Mouse (Mus musculus): ENCODE data around the gene Cap1. TPM values are rescaled to one million over a fixed set of nuclear protein-coding genes. Genes with fewer than 3 reads are reported as not detected.
A peak's percentile ranks its signal among the peaks of the same experiment; 100 is the strongest.
"Not testable (repeated sequence)": the region's sequence is repeated elsewhere in the genome, so short reads cannot be mapped to it uniquely, and the experiment has no call there.

Cap1 gene
- total RNA-seq, 4 experiments from 2014 or later, result 280 to 333 (median 312) TPM

GRCm38 (mm10) chr4:122837994-122838393, 47.9 kb downstream of the Cap1 start:
- no peak for DNase-seq (ENCODE audit: low spot score in 2 of 2)

GRCm38 (mm10) chr4:122837180-122837730, 48.6 kb downstream of the Cap1 start:
- DNase-seq (ENCODE audit: low spot score in 2 of 2), result no peak

- DNase-seq (ENCODE audit: low spot score in 2 of 2), result no peak
Observed at GRCm38 (mm10) chr4:122836403-122836775, 49.5 kb downstream of the Cap1 start.

- DNase-seq (ENCODE audit: low spot score in 2 of 2), result peak; percentile 89 to 93
Observed at GRCm38 (mm10) chr4:122835530-122836402, 50.1 kb downstream of the Cap1 start, which contains the start of gene Ppt1. Ppt1 (plus strand) TSS chr4:122836242.

- DNase-seq (ENCODE audit: low spot score in 2 of 2), result no peak
Observed at GRCm38 (mm10) chr4:122831888-122832287, 54.0 kb downstream of the Cap1 start.

GRCm38 (mm10) chr4:122829339-122829738, 56.5 kb downstream of the Cap1 start:
- no peak for DNase-seq (ENCODE audit: low spot score in 2 of 2)

- no peak for DNase-seq (ENCODE audit: low spot score in 2 of 2)
Observed at GRCm38 (mm10) chr4:122827651-122828050, 58.2 kb downstream of the Cap1 start.

GRCm38 (mm10) chr4:122820941-122821340, 64.9 kb downstream of the Cap1 start:
- DNase-seq (ENCODE audit: low spot score in 2 of 2), result not testable (repeated sequence)

GRCm38 (mm10) chr4:122816202-122816601, 69.7 kb downstream of the Cap1 start:
- no peak for DNase-seq (ENCODE audit: low spot score in 2 of 2)

GRCm38 (mm10) chr4:122811824-122812223, 74.0 kb downstream of the Cap1 start:
- DNase-seq (ENCODE audit: low spot score in 2 of 2), result no peak

GRCm38 (mm10) chr4:122811180-122811579, 74.7 kb downstream of the Cap1 start:
- no peak for DNase-seq (ENCODE audit: low spot score in 2 of 2)

Other genes with a start within 250 kb of the Cap1 start
- not detected for gene 9530002B09Rik, start 196.8 kb downstream of the Cap1 start, total RNA-seq (2022)
- 100 to 1,000 TPM in 3 of 4 experiments, 10 to 100 TPM in 1; 91.5 to 118 (median 113) TPM for gene Ppt1, start 49.8 kb downstream of the Cap1 start, total RNA-seq (2022)
- gene Mfsd2a, start 75.1 kb upstream of the Cap1 start, total RNA-seq (2022), result 10 to 100 TPM; 26.7 to 32.6 (median 30.9) TPM
- 10 to 100 TPM; 25.0 to 29.0 (median 27.5) TPM for gene Mycl, start 109.6 kb upstream of the Cap1 start, total RNA-seq (2022)
- gene Trit1, start 130.5 kb upstream of the Cap1 start, total RNA-seq (2022), result 10 to 100 TPM; 24.4 to 27.4 (median 26.6) TPM
- gene Bmp8b, start 219.1 kb upstream of the Cap1 start, total RNA-seq (2022), result under 1 TPM in 3 of 4 experiments, not detected in 1; 0.18 to 0.40 (median 0.27) TPM
- under 1 TPM in 2 of 4 experiments, not detected in 2; 0.19 to 0.26 TPM for gene Oxct2b, start 230.2 kb upstream of the Cap1 start, total RNA-seq (2022)

Measured in layer of hippocampus, adult 8-10 months (tissue).